Mouse (Mus musculus) retina, adult 2 months (tissue): ENCODE results near the gene Zic4.

ENCODE experiments used
- DNase-seq: peaks from one replicate; pipeline ENCODE4 v3.0.0-alpha.2; 2012; ENCODE audit warnings: low read depth, low spot score

The Zic4 gene

GRCm38 (mm10) chr9:91361856-91362601 is at the start of gene Zic4:
Gene Zic4, plus strand, starts transcription at chr9:91362413.
- DNase-seq, result no peak

DNA sequence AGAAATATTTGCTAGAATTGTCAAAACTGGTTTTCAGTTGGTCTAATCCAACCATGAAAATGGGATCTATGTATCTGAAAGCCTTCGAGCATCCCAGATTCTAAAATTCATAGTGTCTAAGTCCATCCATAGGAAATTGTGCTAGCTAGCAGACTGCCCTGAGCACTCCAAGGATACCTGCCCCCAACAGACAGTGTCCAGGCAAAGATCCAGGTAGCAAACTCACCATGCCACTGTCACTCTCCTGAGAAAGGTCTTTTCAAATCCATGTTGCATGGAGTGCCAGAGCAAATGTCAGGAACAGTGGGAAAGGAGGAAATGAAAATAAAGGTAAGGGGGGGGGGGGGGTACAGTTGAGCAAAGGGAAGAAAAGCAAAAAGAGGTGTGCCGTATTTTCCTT is 14.6 kb upstream of the Zic4 start:
- DNase-seq, result no peak

DNA sequence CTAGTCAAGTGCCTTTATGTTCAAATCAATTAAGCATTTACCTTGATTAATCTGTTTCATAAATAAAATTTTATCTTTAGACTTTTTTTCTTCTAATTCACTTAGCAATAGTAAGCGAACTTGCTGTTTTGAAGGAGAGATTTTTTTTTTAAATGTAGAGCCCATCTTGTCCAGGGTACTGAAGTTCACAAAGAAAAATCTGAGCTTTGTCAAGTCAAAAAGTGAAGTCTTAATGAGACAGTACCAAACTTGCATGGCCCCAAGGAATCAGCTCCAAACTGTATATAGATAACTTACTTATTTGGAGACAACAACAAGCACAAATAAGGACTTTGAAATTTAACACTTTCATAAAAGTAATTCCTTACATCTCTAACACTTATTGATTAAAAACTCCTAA is 13.5 kb upstream of the Zic4 start:
- DNase-seq, result no peak

DNA sequence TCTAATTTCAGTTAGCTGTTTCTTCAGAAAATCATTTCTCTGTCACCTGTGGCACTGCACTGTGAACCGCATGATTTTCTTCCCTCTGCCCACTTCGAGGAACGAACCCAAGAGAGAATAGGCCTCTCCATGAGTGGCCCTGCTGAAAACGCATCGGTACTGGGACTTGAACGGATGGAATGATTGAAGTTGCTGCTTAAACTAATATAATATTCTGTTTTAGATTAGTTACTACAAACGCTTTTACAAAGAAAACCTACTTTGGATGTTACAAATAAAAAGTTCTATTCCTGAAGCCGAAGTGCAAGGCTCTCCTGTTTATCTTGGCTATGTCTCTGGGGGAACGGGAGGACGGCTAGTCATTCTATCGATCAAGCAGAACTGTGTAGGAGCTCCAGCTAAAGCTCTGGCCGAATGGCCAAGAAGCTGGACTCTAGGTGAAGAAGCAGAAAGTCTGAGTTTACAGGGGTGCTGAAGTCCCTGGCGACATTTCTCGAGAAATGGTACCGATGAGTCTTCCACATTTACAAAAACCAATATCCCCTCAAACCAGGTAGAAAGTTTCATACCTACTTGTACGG is 11.9 kb upstream of the Zic4 start:
- DNase-seq, result no peak

DNA sequence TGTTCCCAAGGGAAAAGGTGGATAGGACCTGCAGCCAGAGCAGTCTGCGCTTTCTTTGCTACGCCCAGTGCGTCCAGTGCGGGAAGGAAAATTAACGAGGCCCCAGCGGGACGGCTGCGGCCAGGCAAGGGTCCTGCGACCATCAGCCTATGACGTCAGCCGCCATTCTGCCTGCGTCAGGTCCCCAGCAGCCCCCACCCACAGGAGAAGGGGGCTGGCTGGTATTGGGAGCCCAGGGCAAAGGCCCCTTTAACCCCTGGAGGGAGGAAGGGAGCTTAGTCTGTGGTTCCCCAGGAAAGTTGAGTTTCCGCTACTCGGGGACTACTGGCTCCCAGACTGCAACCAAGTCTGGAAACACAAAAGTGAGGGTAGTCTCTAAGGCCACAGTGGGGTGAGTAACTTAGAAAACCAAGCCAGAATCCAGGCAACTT is 11.3 kb upstream of the Zic4 start:
- no peak for DNase-seq

- DNase-seq, result no peak
These were observed 10.9 kb upstream of the Zic4 start for GRCm38 (mm10) chr9:91351361-91351760.

GRCm38 (mm10) chr9:91351961-91352411 is 10.2 kb upstream of the Zic4 start:
- DNase-seq, result no peak

DNA sequence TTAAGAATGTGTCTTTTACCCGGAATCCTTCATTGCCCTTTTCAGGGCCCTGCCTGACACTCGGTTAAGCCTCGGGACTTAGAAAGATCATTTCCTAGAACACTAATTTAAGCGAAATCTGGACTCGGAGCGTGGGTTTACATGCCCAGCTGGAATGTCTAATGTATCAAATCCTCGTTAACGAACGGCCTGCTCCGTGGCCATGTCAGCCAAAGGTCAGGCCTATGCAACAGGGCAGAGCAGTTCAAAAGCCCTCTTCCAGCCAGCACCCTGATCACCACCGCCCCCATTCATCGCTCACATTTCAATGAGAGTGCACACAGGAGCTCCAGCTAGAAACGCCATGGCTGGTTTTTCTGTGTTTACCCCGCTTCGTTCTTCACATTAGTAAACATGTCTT is 9.4 kb upstream of the Zic4 start:
- no peak for DNase-seq

DNA sequence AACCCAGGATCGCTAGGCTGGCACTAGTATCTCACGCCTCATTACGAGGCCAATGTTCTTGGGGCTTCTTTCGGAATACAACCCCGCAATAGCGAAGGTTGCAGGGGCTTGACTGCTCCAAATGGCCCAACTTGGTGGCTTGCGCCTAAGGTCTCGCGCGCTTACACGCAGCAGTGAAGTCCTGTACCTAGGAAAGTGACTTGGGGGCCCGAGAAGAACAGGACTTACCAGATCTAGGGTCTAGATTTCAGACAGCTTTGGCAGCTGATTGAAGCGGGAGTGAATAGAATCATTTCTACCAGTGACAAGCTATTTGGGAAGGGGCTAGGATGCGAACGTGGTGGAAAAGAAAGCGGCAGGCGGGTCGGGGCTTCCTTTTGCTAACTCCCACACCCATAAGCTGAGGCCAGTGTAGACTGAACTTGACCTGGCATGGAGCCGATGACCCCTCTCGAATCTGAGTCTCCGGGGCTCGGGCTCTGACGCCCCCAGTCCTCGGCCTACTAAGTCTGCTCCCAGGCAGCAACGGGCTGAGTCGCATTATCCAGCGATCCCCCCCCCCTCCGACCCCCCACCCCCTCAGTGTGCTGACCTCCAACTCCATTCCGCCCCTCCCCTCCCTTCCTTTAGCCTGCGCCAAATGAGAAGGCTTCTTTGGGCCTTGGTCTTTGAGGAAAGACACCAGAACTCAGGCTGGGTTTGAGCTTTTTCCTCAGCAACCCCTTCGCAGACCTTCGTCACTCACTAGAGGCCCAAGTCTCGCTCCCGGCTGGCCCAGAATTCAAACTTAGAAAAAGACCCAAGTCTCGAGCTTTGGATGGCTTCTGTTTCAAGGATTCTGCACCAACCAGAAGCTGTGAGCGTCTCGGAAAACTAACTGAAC is 8.4 kb upstream of the Zic4 start:
- no peak for DNase-seq

DNA sequence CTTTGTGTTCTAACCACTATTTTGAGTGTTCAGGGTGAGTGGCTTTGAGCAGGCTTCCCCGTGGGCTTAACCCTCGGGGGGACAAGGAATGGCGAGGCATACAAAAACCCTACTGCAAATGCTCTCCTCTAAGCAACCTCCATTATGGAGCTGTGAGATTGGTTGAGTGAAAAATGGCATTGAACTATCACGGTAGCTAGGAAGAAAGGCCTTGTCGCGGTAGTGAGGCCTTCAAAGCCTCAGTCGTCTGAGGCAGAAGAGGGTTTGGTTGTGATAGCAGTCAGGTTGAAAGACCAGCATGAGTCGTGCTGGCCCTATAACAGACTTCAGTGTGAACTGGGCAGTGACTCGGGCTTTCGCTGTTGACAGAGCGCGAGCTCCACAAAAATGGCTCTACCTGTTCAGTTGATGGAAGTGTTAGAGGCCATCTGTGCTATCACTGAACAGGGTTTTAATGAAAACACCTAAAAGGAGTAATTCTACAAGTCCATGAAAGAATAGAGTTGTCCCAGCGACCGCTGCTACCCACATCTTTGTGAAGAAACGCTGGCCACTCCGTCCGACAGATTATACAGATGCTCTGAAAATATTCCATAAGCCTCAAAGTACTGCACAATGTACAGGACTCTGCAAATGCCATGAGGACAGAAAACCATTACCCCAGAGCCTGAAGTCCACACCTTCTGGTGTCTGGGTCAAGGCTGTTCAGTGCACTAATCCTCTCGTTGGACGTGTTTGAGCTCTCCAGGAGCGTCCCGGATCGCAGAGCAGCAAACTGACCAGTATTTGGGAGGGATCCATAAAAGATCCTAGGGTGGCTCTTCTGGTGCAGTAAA is 7.6 kb upstream of the Zic4 start:
- DNase-seq, result no peak

GRCm38 (mm10) chr9:91355270-91355589 is 7.0 kb upstream of the Zic4 start:
- DNase-seq, result no peak

DNA sequence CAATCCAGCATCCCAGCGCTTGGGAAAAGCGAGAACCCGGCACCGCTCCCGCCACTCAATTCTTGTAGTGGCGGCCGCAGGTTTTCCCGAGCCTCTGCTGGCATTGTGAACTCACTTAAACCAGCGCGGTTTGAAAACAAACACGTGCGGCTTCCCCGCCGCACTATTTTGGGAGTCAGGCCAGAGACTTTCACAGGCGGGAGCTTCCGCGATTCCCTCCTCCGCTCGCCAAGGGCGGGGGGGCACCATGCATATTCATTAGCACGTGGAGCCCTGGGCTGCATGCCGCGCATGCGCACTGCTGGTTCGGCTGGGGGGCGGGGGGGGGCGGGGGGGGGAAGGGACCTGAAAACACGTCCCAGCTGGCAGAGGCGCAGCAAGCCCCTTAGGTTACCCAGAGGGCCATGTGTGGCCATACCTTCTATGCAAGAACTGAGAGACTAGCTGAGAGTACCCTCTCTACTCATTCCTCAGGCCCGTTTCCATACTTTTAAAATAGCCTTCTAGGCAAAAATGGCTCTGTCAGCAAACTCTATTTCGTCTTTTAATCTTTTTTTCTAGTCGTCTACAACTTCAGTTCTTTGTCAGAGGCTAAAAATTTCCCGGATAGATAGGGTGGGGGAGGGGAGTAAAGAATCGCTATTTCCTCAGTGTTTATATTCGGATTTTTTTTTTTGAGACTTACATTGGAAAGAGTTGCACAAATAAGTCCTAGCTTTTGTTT is 6.4 kb upstream of the Zic4 start:
- DNase-seq, result no peak

DNA sequence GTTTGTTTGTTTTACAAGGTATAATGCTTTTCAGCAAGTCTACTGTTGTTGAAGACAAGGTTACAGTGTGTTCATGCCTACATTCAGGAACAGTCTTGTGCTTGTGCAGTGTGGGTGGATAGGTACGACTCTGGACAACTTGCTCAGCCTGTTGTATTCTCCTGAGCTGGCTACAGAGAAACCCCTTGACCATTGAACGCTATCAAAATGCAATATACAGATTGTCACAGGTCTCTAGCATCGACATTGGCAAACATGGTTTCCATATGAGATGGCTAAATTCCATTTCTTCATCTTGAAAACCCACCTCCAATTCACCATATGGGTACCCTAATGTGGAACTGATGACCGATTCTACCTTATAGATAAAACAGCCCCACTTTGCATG is 5.9 kb upstream of the Zic4 start:
- DNase-seq, result no peak

DNA sequence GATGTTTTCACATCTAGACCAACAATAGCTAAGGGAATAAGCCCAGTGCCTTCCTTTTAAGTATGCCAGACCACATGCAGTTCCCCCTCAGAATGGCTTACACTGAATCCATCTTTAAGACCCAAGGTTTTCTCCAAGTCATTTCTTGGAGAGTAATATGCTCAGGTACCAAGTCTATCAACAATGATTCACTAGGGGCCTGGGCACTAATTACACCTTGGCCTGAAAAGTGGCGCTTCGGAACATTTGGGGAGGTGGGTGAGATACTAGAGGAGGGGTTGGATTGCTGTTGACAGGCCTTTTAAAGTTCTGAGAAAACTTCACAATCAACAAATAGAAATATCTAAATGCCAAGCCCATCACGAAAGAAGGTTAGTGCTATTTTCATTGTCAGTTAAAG is 4.9 kb upstream of the Zic4 start:
- DNase-seq, result no peak

GRCm38 (mm10) chr9:91358851-91359687 is 3.1 kb upstream of the Zic4 start:
- DNase-seq, result no peak

- DNase-seq, result no peak
These were observed 1.8 kb upstream of the Zic4 start for GRCm38 (mm10) chr9:91360151-91361032.

- DNase-seq, result no peak
These were observed 969 bp upstream of the Zic4 start for GRCm38 (mm10) chr9:91361033-91361855.

GRCm38 (mm10) chr9:91363011-91363730 is 958 bp downstream of the Zic4 start:
- DNase-seq, result no peak
